Mouse (Mus musculus) heart, embryonic 13.5 days (tissue): ENCODE data around the gene Pcsk5. TPM values are rescaled to one million over a fixed set of nuclear protein-coding genes. Genes with fewer than 3 reads are reported as not detected.

Source experiments
- ATAC-seq: fragments of 200-750 bp; cut with Nextera tagmentation; 2 replicates; pipeline ENCODE4 v1.8.0; 2017; ENCODE audit warnings: moderate TSS enrichment; ENCODE audit not compliant: insufficient number of reproducible peaks, low FRiP score, low TSS enrichment; ENCODE audit errors: extremely low read depth
- H3K27ac ChIP-seq: fragments of 300-500 bp; sonication (generic); replicated peaks from 2 replicates; pipeline ENCODE4 v1.5.1; 2015; ENCODE audit warnings: moderate library complexity, mild to moderate bottlenecking, inconsistent platforms
- H3K27me3 ChIP-seq: fragments of 300-500 bp; sonication (generic); replicated peaks from 2 replicates; pipeline ENCODE4 v1.6.1; 2015; ENCODE audit warnings: mild to moderate bottlenecking, inconsistent platforms
- H3K36me3 ChIP-seq: fragments of 300-500 bp; sonication (generic); 2 replicates; pipeline ENCODE4 v1.6.1; 2015; ENCODE audit warnings: mild to moderate bottlenecking, inconsistent platforms
- H3K4me1 ChIP-seq: fragments of 300-500 bp; sonication (generic); 2 replicates; pipeline ENCODE4 v1.6.1; 2015; ENCODE audit warnings: inconsistent platforms
- H3K4me2 ChIP-seq: fragments of 300-500 bp; sonication (generic); 2 replicates; pipeline ENCODE4 v1.6.1; 2015; ENCODE audit warnings: inconsistent platforms, mild to moderate bottlenecking, moderate library complexity
- H3K4me3 ChIP-seq: fragments of 300-500 bp; sonication (generic); 2 replicates; pipeline ENCODE4 v1.5.1; 2015; ENCODE audit warnings: moderate library complexity, mild to moderate bottlenecking, inconsistent platforms
- H3K9ac ChIP-seq: fragments of 300-500 bp; sonication (generic); 2 replicates; pipeline ENCODE4 v1.6.1; 2015; ENCODE audit warnings: inconsistent platforms, mild to moderate bottlenecking, moderate library complexity
- H3K9me3 ChIP-seq: fragments of 300-500 bp; sonication (generic); 2 replicates; pipeline ENCODE4 v1.6.1; 2016; ENCODE audit warnings: inconsistent platforms
- WGBS: fragments of 180-500 bp; shearing (Covaris S2); methylation state at CpG from one replicate; pipeline ENCODE4 v1.1.7; 2015; ENCODE audit warnings: mixed read lengths; 5-methylcytosine and 5-hydroxymethylcytosine counted together
- polyA plus RNA-seq: library from polyadenylated mRNA; unstranded; fragments of >200 nt; fragmentation: Nextera tagmentation; extraction: Ambion mirVana; gene quantifications from 2 replicates; pipeline ENCODE4 v1.2.1, GENCODE M21; 2015

Gene Pcsk5
- polyA plus RNA-seq, 1 experiment from 2014 or later, result 17.0 TPM

GRCm38 (mm10) chr19:17836566-17837470, 614 bp downstream of the Pcsk5 start:
- peak; percentile 63 for ATAC-seq
- Histone ChIP-seq H3K4me3 (peak overlapping the region; percentile 78), H3K4me1 (peaks cover 47% of the 10 kb centered on the region), H3K27me3 (no peaks in the 10 kb centered on the region), H3K36me3 (no peaks in the 10 kb centered on the region), H3K9ac (peak overlapping the region; percentile 91), H3K9me3 (no peaks in the 10 kb centered on the region), H3K27ac (peak overlapping the region; percentile 92), H3K4me2 (peak overlapping the region; percentile 98)
- WGBS, result under 1% methylated on average over 68 of the region's 72 CpGs

DNA sequence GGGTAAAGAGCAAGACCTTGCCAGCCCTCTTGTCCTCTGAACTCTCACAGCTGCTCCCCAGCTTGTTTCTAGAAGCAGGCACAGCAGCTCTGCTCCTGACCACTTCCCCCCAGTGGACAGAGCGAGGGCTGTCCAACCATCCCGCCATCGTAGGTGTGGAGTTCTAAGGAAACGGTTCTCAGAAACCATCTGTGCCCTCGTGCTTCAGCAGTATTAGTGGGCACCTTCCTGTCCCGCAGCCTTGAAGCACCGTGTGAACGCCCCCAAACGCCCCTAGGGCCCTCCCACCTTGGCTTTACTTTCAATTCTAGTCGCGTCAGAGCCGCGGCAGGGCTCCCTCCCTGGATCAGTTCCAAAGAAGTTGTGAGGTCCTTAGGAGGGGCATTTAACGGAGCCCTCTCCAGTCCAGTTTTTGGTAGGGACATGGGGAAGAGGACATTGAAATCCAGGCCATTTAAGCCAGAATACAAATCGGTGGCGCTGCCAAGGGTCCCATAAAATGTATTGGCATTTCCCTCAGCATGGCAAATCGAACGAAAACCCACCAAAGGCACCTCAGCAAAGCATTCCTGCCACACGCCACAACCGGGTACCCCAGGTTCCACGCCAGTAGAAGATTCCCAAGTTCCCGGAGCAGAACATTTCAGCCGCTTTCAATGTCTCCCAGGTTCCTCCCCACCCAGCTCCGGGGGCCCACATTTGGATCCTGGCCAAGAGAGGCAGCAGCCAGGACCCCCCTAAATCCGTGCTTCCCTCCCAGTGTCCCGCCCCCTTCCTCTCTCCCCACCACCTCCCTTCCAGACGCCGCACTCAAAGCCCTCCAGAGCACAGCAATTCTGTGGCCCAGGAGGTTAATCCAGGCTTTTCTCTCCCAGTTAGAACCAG, 1.5 kb downstream of the Pcsk5 start:
- peak overlapping the region; percentile 78 for H3K4me3 ChIP-seq
- H3K4me2 ChIP-seq, result peak overlapping the region; percentile 98
- peaks cover 50% of the 10 kb centered on the region for H3K4me1 ChIP-seq
- peak overlapping the region; percentile 91 for H3K9ac ChIP-seq
- no peaks in the 10 kb centered on the region for H3K36me3 ChIP-seq
- H3K27ac ChIP-seq, result 0 out of 2 replicates have a peak overlapping the region, but pooled peaks have one; percentile 92
- no peaks in the 10 kb centered on the region for H3K9me3 ChIP-seq
- no peaks in the 10 kb centered on the region for H3K27me3 ChIP-seq
- WGBS, result under 1% methylated on average over 28 of the region's 28 CpGs
- ATAC-seq, result no peak

- H3K4me2 ChIP-seq, result peak overlapping the region; percentile 98
- H3K4me3 ChIP-seq, result peak overlapping the region; percentile 78
- H3K4me1 ChIP-seq, result peaks cover 47% of the 10 kb centered on the region
- H3K9ac ChIP-seq, result no peak overlapping the region
- no peaks in the 10 kb centered on the region for H3K9me3 ChIP-seq
- no peak overlapping the region for H3K27ac ChIP-seq
- H3K27me3 ChIP-seq, result no peaks in the 10 kb centered on the region
- no peaks in the 10 kb centered on the region for H3K36me3 ChIP-seq
- no peak for ATAC-seq
Observed at GRCm38 (mm10) chr19:17834894-17835293, 2.5 kb downstream of the Pcsk5 start.

DNA sequence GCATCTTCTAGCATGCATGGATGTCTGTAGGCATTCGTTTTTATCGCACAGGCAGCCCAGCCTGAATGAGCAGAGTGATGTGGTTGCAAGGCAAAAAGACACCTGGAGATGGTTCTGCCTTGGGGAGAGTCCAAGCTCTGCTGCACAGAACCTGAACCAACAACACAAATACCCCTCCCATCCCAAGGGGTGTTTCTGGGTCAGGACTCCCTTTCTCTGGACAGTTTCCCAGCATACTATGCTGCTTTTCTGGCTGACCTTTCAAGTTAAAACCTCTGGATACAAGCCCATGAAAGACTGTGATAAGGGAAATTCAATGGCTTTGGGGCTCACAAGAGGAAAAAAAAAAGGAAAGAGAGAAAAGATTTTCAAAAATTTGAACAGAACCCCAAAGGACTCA, 6.1 kb downstream of the Pcsk5 start:
- WGBS, result 80% methylated on average over 2 of the region's 2 CpGs

DNA sequence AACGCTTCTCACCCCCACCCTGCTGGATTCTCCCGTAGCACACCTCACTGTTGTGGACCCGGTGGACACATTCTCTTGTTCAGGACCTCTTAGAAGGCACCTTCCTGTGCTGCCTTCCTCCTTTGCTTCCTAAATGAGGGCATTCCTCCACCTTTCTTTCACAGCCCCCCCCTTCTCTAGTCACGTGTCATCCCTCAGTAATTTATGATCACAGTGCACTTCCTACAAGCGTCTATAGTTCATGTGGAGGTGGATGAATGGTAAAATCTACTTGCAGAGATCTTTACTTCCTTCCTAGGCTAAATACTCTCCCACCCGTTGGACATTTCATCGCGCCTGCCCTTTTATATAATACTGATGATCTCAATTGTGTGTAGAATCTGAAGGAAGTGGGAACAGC, 9.0 kb downstream of the Pcsk5 start:
- no peaks in the 10 kb centered on the region for H3K36me3 ChIP-seq
- no peak for ATAC-seq
- WGBS, result 68% methylated on average over 8 of the region's 8 CpGs

More for the DNA sequence above, 6.1 kb downstream of the Pcsk5 start:
- Histone ChIP-seq H3K27ac (no peak overlapping the region), H3K27me3 (no peaks in the 10 kb centered on the region), H3K9ac (no peak overlapping the region), H3K4me3 (no peak overlapping the region), H3K4me1 (peaks cover 30% of the 10 kb centered on the region), H3K9me3 (no peaks in the 10 kb centered on the region), H3K4me2 (no peak overlapping the region), H3K36me3 (no peaks in the 10 kb centered on the region)
- ATAC-seq, result no peak

GRCm38 (mm10) chr19:17826694-17827093, 10.7 kb downstream of the Pcsk5 start:
- ATAC-seq, result no peak
- no peaks in the 10 kb centered on the region for H3K27me3 ChIP-seq
- H3K36me3 ChIP-seq, result no peaks in the 10 kb centered on the region
- H3K9me3 ChIP-seq, result no peaks in the 10 kb centered on the region
- no peak overlapping the region for H3K4me2 ChIP-seq
- no peak overlapping the region for H3K9ac ChIP-seq
- peaks cover 13% of the 10 kb centered on the region for H3K4me1 ChIP-seq
- WGBS, result 55% methylated on average over 3 of the region's 3 CpGs
- no peak overlapping the region for H3K27ac ChIP-seq
- no peak overlapping the region for H3K4me3 ChIP-seq

More for the DNA sequence above, 9.0 kb downstream of the Pcsk5 start:
- no peaks in the 10 kb centered on the region for H3K9me3 ChIP-seq
- no peak overlapping the region for H3K4me3 ChIP-seq
- H3K4me1 ChIP-seq, result peaks cover 12% of the 10 kb centered on the region; the same call in 1 of the 2 replicates
- no peak overlapping the region for H3K27ac ChIP-seq
- H3K9ac ChIP-seq, result no peak overlapping the region
- H3K27me3 ChIP-seq, result no peaks in the 10 kb centered on the region
- no peak overlapping the region for H3K4me2 ChIP-seq

- no peak for ATAC-seq
- H3K27me3 ChIP-seq, result no peaks in the 10 kb centered on the region
- no peak overlapping the region for H3K4me3 ChIP-seq
- 86% methylated on average over 2 of the region's 2 CpGs for WGBS
- no peak overlapping the region for H3K9ac ChIP-seq
- no peak overlapping the region for H3K4me2 ChIP-seq
- H3K27ac ChIP-seq, result no peak overlapping the region
- peaks cover 6% of the 10 kb centered on the region for H3K4me1 ChIP-seq
- no peaks in the 10 kb centered on the region for H3K36me3 ChIP-seq
- no peaks in the 10 kb centered on the region for H3K9me3 ChIP-seq
Observed at GRCm38 (mm10) chr19:17820046-17820445, 17.4 kb downstream of the Pcsk5 start.

- Histone ChIP-seq H3K4me3 (no peak overlapping the region), H3K4me1 (peaks cover 6% of the 10 kb centered on the region), H3K27me3 (no peaks in the 10 kb centered on the region), H3K9me3 (no peaks in the 10 kb centered on the region), H3K4me2 (no peak overlapping the region), H3K27ac (no peak overlapping the region), H3K9ac (no peak overlapping the region), H3K36me3 (no peaks in the 10 kb centered on the region)
- no peak for ATAC-seq
- 71% methylated on average over 5 of the region's 5 CpGs for whole genome bisulfite sequencing
Observed at GRCm38 (mm10) chr19:17819081-17819480, 18.4 kb downstream of the Pcsk5 start.

GRCm38 (mm10) chr19:17815062-17815461, 22.4 kb downstream of the Pcsk5 start:
- Histone ChIP-seq H3K27me3 (no peaks in the 10 kb centered on the region), H3K4me1 (peaks cover 12% of the 10 kb centered on the region)
- WGBS, result 80% methylated on average over 3 of the region's 3 CpGs

GRCm38 (mm10) chr19:17813449-17813990, 23.9 kb downstream of the Pcsk5 start:
- no peak for ATAC-seq
- H3K9ac ChIP-seq, result no peak overlapping the region
- H3K27ac ChIP-seq, result no peak overlapping the region
- H3K4me2 ChIP-seq, result no peak overlapping the region
- H3K4me3 ChIP-seq, result no peak overlapping the region
- 59% methylated on average over 5 of the region's 5 CpGs for WGBS
- H3K4me1 ChIP-seq, result peaks cover 12% of the 10 kb centered on the region
- no peaks in the 10 kb centered on the region for H3K36me3 ChIP-seq
- H3K9me3 ChIP-seq, result no peaks in the 10 kb centered on the region
- no peaks in the 10 kb centered on the region for H3K27me3 ChIP-seq

More at GRCm38 (mm10) chr19:17815062-17815461, 22.4 kb downstream of the Pcsk5 start:
- ATAC-seq, result no peak
- no peak overlapping the region for H3K4me3 ChIP-seq
- no peaks in the 10 kb centered on the region for H3K9me3 ChIP-seq
- no peak overlapping the region for H3K4me2 ChIP-seq
- no peak overlapping the region for H3K9ac ChIP-seq
- no peaks in the 10 kb centered on the region for H3K36me3 ChIP-seq
- H3K27ac ChIP-seq, result no peak overlapping the region

GRCm38 (mm10) chr19:17812661-17813060, 24.8 kb downstream of the Pcsk5 start:
- Histone ChIP-seq H3K9ac (no peak overlapping the region), H3K4me3 (no peak overlapping the region), H3K36me3 (no peaks in the 10 kb centered on the region), H3K9me3 (no peaks in the 10 kb centered on the region), H3K4me2 (no peak overlapping the region), H3K27ac (no peak overlapping the region), H3K4me1 (peaks cover 12% of the 10 kb centered on the region), H3K27me3 (no peaks in the 10 kb centered on the region)
- 48% methylated on average over 7 of the region's 7 CpGs for WGBS
- no peak for ATAC-seq
